Comparison of ENCODE assay signal across 9 mouse cellular contexts in genomic region chr11:22698057-22698941, GRCm38 (mm10).
DNase-seq lines count a peak whose midpoint lies in the region; ATAC-seq lines count a peak whose summit lies in the region.
"Had no signal": no experiment of that assay in that cellular context is flagged by ENCODE, and none has a peak within 500 bp of the region (broad histone marks: within the 10 kb centered on the region; RNA-seq: fewer than 3 reads in every experiment).

No protein-coding gene starts in this region.

- H3K4me1 ChIP-seq in neural tube, embryonic 14.5 days (ENCODE audit: control insufficient read depth, insufficient read depth, low read length), result 0 out of 2 replicates have a peak, but pooled peaks cover 4% of the 10 kb centered on the region

- H3K9me3 ChIP-seq in neural tube, embryonic 14.5 days (ENCODE audit: control insufficient read depth, low read length), result no peaks in the 10 kb centered on the region
- H3K9me3 ChIP-seq: lung, embryonic 15.5 days had no signal

- peak; percentile 66; the same call in 1 of the 2 replicates for ATAC-seq in neural tube, embryonic 14.5 days (ENCODE audit: low read depth)
- no peak for ATAC-seq in CD4-positive, CD25-positive, alpha-beta regulatory T cell, adult 4 months

- peak; percentile 35 for DNase-seq in layer of hippocampus, adult 11-12 months (ENCODE audit: low spot score)
- no peak for DNase-seq in layer of hippocampus, postnatal 25 days (ENCODE audit: extremely low spot score in 1 of 2, low spot score in 1 of 2)
- peak; percentile 87 to 90 for DNase-seq in cerebellum, postnatal 10 days
- peak; percentile 23 for DNase-seq in heart, postnatal 4 days
- DNase-seq in urinary bladder, postnatal 4 days (ENCODE audit: low spot score in 2 of 2), result no peak
- DNase-seq in spleen, postnatal 36 days (ENCODE audit: low spot score in 2 of 2), result no peak

- H3K9ac ChIP-seq in neural tube, embryonic 14.5 days (replicated peaks; ENCODE audit: low read depth, low read length), result no peak overlapping the region
- H3K9ac ChIP-seq: lung, embryonic 15.5 days had no signal

- no peaks in the 10 kb centered on the region for H3K36me3 ChIP-seq in neural tube, embryonic 14.5 days (ENCODE audit: control insufficient read depth, insufficient read depth, low read length)
- H3K36me3 ChIP-seq: lung, embryonic 15.5 days had no signal

- H3K27ac ChIP-seq in neural tube, embryonic 14.5 days (ENCODE audit: low read depth, low read length), result no peak overlapping the region
- H3K27ac ChIP-seq: lung, embryonic 15.5 days had no signal

- no peak overlapping the region for H3K4me2 ChIP-seq in neural tube, embryonic 14.5 days (ENCODE audit: low read depth, low read length)
- H3K4me2 ChIP-seq: lung, embryonic 15.5 days had no signal

- no peaks in the 10 kb centered on the region for H3K27me3 ChIP-seq in neural tube, embryonic 14.5 days (ENCODE audit: control insufficient read depth, insufficient read depth, low read length)
- H3K27me3 ChIP-seq: lung, embryonic 15.5 days had no signal

- no peak overlapping the region for H3K4me3 ChIP-seq in neural tube, embryonic 14.5 days (ENCODE audit: low read depth, low read length)
- H3K4me3 ChIP-seq: lung, embryonic 15.5 days had no signal

- 68% methylated on average over 5 of the region's 5 CpGs for WGBS in neural tube, embryonic 14.5 days

Comparison
In these comparisons a context has a peak if more than half of its experiments do, and no peak if none do; other contexts are left out.
1. DNase-seq: peak in layer of hippocampus, adult 11-12 months (single experiment), cerebellum, postnatal 10 days (2 of 2) and heart, postnatal 4 days (single experiment); none in layer of hippocampus, postnatal 25 days (0 of 2), urinary bladder, postnatal 4 days (0 of 2) and spleen, postnatal 36 days (0 of 2).